Mouse (Mus musculus): ENCODE measurements around the gene Susd3.

The Susd3 gene

GRCm38 (mm10) chr13:49212711-49213500 is 35.6 kb downstream of the Susd3 start:
- no peak for DNase-seq (ENCODE audit: low read depth, low spot score)

GRCm38 (mm10) chr13:49209306-49209705 is 39.2 kb downstream of the Susd3 start:
- no peak for DNase-seq (ENCODE audit: low read depth, low spot score)

GRCm38 (mm10) chr13:49206341-49206740 is 42.2 kb downstream of the Susd3 start:
- no peak for DNase-seq (ENCODE audit: low read depth, low spot score)

- DNase-seq (ENCODE audit: low read depth, low spot score): peak; percentile 80
Observed at GRCm38 (mm10) chr13:49205381-49205998, 43.0 kb downstream of the Susd3 start.

- no peak for DNase-seq (ENCODE audit: low read depth, low spot score)
Observed at GRCm38 (mm10) chr13:49202556-49202955, 46.0 kb downstream of the Susd3 start.

- DNase-seq (ENCODE audit: low read depth, low spot score): peak; percentile 39
Observed at GRCm38 (mm10) chr13:49200688-49201087, 47.8 kb downstream of the Susd3 start.

GRCm38 (mm10) chr13:49199891-49200290 is 48.6 kb downstream of the Susd3 start:
- no peak for DNase-seq (ENCODE audit: low read depth, low spot score)

GRCm38 (mm10) chr13:49198734-49199133 is 49.8 kb downstream of the Susd3 start:
- no peak for DNase-seq (ENCODE audit: low read depth, low spot score)

GRCm38 (mm10) chr13:49196766-49197165 is 51.7 kb downstream of the Susd3 start:
- peak; percentile 67 for DNase-seq (ENCODE audit: low read depth, low spot score)

- DNase-seq (ENCODE audit: low read depth, low spot score): no peak
Observed at GRCm38 (mm10) chr13:49196211-49196610, 52.3 kb downstream of the Susd3 start.

GRCm38 (mm10) chr13:49195651-49196050 is 52.9 kb downstream of the Susd3 start:
- DNase-seq (ENCODE audit: low read depth, low spot score): no peak

- no peak for DNase-seq (ENCODE audit: low read depth, low spot score)
Observed at GRCm38 (mm10) chr13:49194811-49195210, 53.7 kb downstream of the Susd3 start.

GRCm38 (mm10) chr13:49193650-49194049 is 54.9 kb downstream of the Susd3 start:
- DNase-seq (ENCODE audit: low read depth, low spot score): no peak

- no peak for DNase-seq (ENCODE audit: low read depth, low spot score)
Observed at GRCm38 (mm10) chr13:49192156-49192855, 56.2 kb downstream of the Susd3 start.

- no peak for DNase-seq (ENCODE audit: low read depth, low spot score)
Observed at GRCm38 (mm10) chr13:49191673-49192035, 56.9 kb downstream of the Susd3 start.

GRCm38 (mm10) chr13:49190876-49191672 is 57.4 kb downstream of the Susd3 start:
- DNase-seq (ENCODE audit: low read depth, low spot score): no peak

GRCm38 (mm10) chr13:49189970-49190870 is 58.3 kb downstream of the Susd3 start:
- DNase-seq (ENCODE audit: low read depth, low spot score): peak; percentile 47

GRCm38 (mm10) chr13:49188966-49189360 is 59.5 kb downstream of the Susd3 start:
- DNase-seq (ENCODE audit: low read depth, low spot score): no peak

- no peak for DNase-seq (ENCODE audit: low read depth, low spot score)
Observed at GRCm38 (mm10) chr13:49188219-49188965, 60.1 kb downstream of the Susd3 start.

Data from skeletal muscle tissue, adult 2 months (tissue).